Mouse (Mus musculus): ENCODE results near the gene Fubp1.

GRCm38 (mm10) chr3:152202942-152203341 is 7.3 kb upstream of the Fubp1 start:
- TF ChIP-seq CTCF (IDR thresholded peaks at IDR 0.05; ENCODE audit: borderline replicate concordance, control insufficient read depth, extremely low read depth, insufficient read depth, low read length, poor library complexity) (no peak), POLR2A (IDR thresholded peaks at IDR 0.05; ENCODE audit: control insufficient read depth, extremely low read depth, insufficient read depth, low read length, poor library complexity) (no peak)
